Mouse (Mus musculus): Measurements from ENCODE around the gene Klk13.

Klk13 gene

DNA sequence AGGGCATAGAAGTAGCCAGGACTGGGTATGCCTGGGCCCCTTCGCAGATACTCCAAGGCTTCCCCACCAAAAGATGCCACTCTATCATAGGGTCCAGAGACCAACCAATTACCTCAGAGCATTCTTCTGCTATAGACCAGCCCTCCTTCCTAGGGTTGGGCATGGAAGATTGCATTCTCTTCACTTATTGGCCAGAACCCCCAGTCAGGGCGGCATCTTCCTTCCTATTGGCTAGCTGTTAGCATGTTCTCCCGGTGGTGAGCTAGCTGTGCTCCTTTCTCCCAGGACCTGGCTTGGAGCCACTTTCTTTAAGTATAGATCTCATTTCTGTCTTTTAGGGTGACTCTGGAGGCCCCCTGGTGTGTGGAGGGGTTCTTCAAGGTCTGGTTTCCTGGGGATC lies 60.5 kb downstream of the Klk13 start:
- no peak for DNase-seq

DNA sequence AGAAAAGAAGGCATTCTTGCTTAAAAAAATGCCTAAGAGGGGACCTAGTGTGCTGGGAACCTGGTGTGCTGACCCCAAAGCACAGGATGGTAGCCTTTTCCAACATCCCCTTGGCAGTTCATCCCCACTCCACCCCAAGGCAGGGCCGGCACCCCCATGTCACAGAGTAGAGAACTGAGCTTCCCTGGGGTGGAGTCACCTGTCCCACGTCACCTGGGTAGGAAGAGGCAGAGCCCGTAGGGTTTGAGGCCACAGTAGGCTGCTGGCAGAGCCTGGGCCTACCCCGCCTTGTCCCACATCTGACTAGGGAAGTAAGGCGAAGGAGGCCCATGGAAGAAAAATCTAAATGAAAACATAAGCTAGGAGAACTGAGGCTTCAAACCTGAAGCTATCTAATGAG lies 62.0 kb downstream of the Klk13 start, which contains the start of gene Klk11:
Gene Klk11 (plus strand): TSS at position 241 of the 400 bp plus-strand sequence.
- DNase-seq: no peak

DNA sequence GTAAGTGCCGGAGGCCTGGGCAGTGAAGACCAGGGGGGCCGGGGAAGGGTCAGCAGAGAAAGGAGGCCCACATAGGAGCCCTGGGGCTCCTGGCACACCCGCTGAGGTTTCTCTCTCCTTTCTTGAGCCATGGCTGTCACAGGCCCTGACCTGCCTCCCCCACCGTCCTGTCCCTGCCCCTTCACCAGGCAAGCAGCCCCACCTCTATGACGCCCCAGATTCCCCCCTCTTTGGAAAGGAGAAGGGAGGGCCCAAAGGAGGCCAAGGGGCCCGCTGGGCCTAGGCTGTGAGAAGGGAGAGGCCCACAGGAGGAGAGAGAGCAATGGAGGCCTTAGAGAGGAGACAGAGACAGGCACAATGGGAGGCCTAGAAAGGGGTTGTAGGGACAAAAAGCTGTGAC lies 62.4 kb downstream of the Klk13 start:
- no peak for DNase-seq

DNA sequence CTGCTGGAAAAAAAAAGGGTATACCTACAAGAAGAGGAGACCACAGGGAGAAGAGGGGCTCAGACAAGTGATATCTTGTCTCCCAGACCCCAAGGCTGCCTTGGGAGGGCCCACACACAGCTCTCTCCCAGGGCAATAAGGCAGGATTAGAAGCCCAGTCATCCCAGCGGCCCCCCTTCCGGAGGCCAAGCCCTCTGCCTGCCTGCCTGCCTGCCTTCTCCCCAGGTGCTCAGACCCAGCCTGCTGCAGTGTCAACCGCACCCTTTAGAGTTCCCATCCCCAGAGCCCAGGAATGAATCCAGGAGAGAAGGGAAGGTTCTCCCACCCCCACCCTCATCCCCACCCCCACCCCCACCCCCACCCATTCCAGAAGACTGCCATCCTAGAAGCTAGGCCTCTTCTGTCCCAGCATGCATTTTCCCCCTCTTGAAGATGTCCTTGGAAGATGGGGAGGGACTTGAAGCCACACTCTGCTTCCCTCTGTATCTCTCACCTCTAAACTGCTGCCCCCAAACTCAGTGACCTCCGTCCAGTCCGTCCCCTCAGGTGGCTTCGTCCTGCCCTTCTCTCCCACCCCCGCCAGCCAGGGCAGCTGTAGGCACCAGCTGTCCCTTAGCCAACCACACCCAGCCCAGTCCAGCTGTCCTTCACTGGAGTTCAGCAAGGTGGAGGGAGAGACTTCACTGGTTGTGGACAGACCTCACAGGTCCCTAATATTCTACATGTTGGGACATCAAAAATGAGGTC lies 63.1 kb downstream of the Klk13 start:
- DNase-seq: no peak

DNA sequence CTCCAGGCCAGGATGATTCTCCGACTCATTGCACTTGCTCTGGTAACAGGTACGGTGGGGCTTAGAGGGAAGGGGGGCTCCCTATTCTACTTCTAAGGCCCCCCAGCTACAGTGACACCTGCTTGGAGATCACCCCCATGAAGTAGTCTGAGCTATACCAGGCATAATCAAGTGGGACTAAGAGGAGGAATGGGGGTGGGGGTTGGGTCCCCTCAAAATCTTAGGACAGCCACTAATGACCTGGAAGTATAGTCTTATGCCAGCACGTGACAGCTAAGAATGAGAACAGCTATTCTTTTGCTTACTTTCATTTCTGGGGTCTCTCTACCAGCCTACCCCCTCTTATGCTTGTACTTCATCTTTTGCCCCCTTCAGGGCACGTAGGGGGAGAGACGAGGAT lies 64.1 kb downstream of the Klk13 start:
- no peak for DNase-seq
